In genomic region chrX:130350808-130351435, GRCm38 (mm10) we compare ENCODE assay signal across 11 mouse cellular contexts.
"Had no signal": no experiment of that assay in that cellular context is flagged by ENCODE, and none has a peak within 500 bp of the region (broad histone marks: within the 10 kb centered on the region; RNA-seq: fewer than 3 reads in every experiment).

No protein-coding gene starts in this region.

- H3K4me2 ChIP-seq: kidney, embryonic 15.5 days; liver, embryonic 11.5 days; liver, embryonic 15.5 days had no signal

- H3K9me3 ChIP-seq: kidney, embryonic 15.5 days; limb, embryonic 10.5 days; liver, embryonic 15.5 days had no signal

- H3K4me1 ChIP-seq: kidney, embryonic 15.5 days; limb, embryonic 10.5 days; liver, embryonic 15.5 days had no signal

- ATAC-seq: lung, postnatal 0 days had no signal

- DNase-seq: kidney, adult 2 months; kidney, postnatal 14 days; lung, adult 2 months; lung, postnatal 36 days; thymus, adult 18-20 months; thymus, postnatal 14 days had no signal

- H3K27me3 ChIP-seq: kidney, embryonic 15.5 days; liver, embryonic 15.5 days had no signal

- H3K36me3 ChIP-seq: kidney, embryonic 15.5 days; limb, embryonic 10.5 days; liver, embryonic 15.5 days had no signal

- H3K4me3 ChIP-seq: kidney, embryonic 15.5 days; limb, embryonic 10.5 days; liver, embryonic 15.5 days had no signal

- H3K27ac ChIP-seq: kidney, embryonic 15.5 days; limb, embryonic 10.5 days; liver, embryonic 15.5 days had no signal

- H3K9ac ChIP-seq: kidney, embryonic 15.5 days; liver, embryonic 15.5 days had no signal
